Mouse (Mus musculus): Measurements from ENCODE around the gene Cln6. TPM values are rescaled to one million over a fixed set of nuclear protein-coding genes. Genes with fewer than 3 reads are reported as not detected.
"Not testable (repeated sequence)": the region's sequence is repeated elsewhere in the genome, so short reads cannot be mapped to it uniquely, and the experiment has no call there.

The Cln6 gene
- polyA plus RNA-seq, 1 experiment from 2014 or later, result 21.2 TPM

- Histone ChIP-seq H3K27me3 (no peaks in the 10 kb centered on the region), H3K4me2 (peak within 1 kb of the TSS; percentile 49), H3K9ac (peak within 1 kb of the TSS; percentile 32; the same call in 1 of the 2 replicates), H3K27ac (peak within 1 kb of the TSS; percentile 82), H3K9me3 (no peaks in the 10 kb centered on the region), H3K36me3 (no peaks in the 10 kb centered on the region), H3K4me1 (peaks cover 36% of the 10 kb centered on the region), H3K4me3 (peak within 1 kb of the TSS; percentile 20)
- peak; percentile 60 for ATAC-seq (ENCODE audit: insufficient number of reproducible peaks, insufficient read depth, low FRiP score, low TSS enrichment, low read depth)
- 44% methylated on average over 20 of the region's 20 CpGs for WGBS
Observed at GRCm38 (mm10) chr9:62857719-62858261, 19.2 kb downstream of the Cln6 start, which contains the start of gene Calml4. Calml4 (plus strand) TSS chr9:62858080.

GRCm38 (mm10) chr9:62858266-62859019, 19.9 kb downstream of the Cln6 start:
- H3K4me1 ChIP-seq, result peaks cover 36% of the 10 kb centered on the region
- peak overlapping the region; percentile 32; the same call in 1 of the 2 replicates for H3K9ac ChIP-seq
- WGBS, result 35% methylated on average over 8 of the region's 8 CpGs
- H3K9me3 ChIP-seq, result no peaks in the 10 kb centered on the region
- H3K4me2 ChIP-seq, result peak overlapping the region; percentile 49
- H3K36me3 ChIP-seq, result no peaks in the 10 kb centered on the region
- peak overlapping the region; percentile 82 for H3K27ac ChIP-seq
- H3K4me3 ChIP-seq, result peak overlapping the region; percentile 16; the same call in 1 of the 2 replicates
- no peaks in the 10 kb centered on the region for H3K27me3 ChIP-seq
- no peak for ATAC-seq (ENCODE audit: insufficient number of reproducible peaks, insufficient read depth, low FRiP score, low TSS enrichment, low read depth)

GRCm38 (mm10) chr9:62860102-62860501, 21.5 kb downstream of the Cln6 start:
- H3K4me3 ChIP-seq; H3K27me3 ChIP-seq; H3K36me3 ChIP-seq; H3K9me3 ChIP-seq; H3K27ac ChIP-seq; H3K4me2 ChIP-seq; H3K9ac ChIP-seq; ATAC-seq (ENCODE audit: insufficient number of reproducible peaks, insufficient read depth, low FRiP score, low TSS enrichment, low read depth): not testable (repeated sequence)
- peaks cover 30% of the 10 kb centered on the region for H3K4me1 ChIP-seq
- WGBS, result 54% methylated on average over 7 of the region's 7 CpGs

GRCm38 (mm10) chr9:62860866-62861265, 22.3 kb downstream of the Cln6 start:
- H3K4me2 ChIP-seq, result no peak overlapping the region
- H3K27ac ChIP-seq, result no peak overlapping the region; the same call in 1 of the 2 replicates
- no peak overlapping the region for H3K4me3 ChIP-seq
- peaks cover 30% of the 10 kb centered on the region for H3K4me1 ChIP-seq
- no peak for ATAC-seq (ENCODE audit: insufficient number of reproducible peaks, insufficient read depth, low FRiP score, low TSS enrichment, low read depth)
- no peaks in the 10 kb centered on the region for H3K36me3 ChIP-seq
- no peak overlapping the region for H3K9ac ChIP-seq
- 51% methylated on average over 4 of the region's 4 CpGs for WGBS
- no peaks in the 10 kb centered on the region for H3K27me3 ChIP-seq
- H3K9me3 ChIP-seq, result no peaks in the 10 kb centered on the region

- not testable (repeated sequence) for H3K4me2 ChIP-seq; H3K36me3 ChIP-seq; H3K4me1 ChIP-seq; H3K9ac ChIP-seq; H3K9me3 ChIP-seq; H3K27me3 ChIP-seq; ATAC-seq (ENCODE audit: insufficient number of reproducible peaks, insufficient read depth, low FRiP score, low TSS enrichment, low read depth); H3K27ac ChIP-seq; H3K4me3 ChIP-seq
- 92% methylated on average over 4 of the region's 4 CpGs for WGBS
Observed at GRCm38 (mm10) chr9:62869236-62869635, 30.7 kb downstream of the Cln6 start.

- Histone ChIP-seq H3K27me3 (no peaks in the 10 kb centered on the region), H3K27ac (no peak overlapping the region), H3K4me3 (no peak overlapping the region), H3K9me3 (no peaks in the 10 kb centered on the region), H3K9ac (no peak overlapping the region), H3K36me3 (no peaks in the 10 kb centered on the region), H3K4me1 (no peaks in the 10 kb centered on the region), H3K4me2 (no peak overlapping the region)
- ATAC-seq (ENCODE audit: insufficient number of reproducible peaks, insufficient read depth, low FRiP score, low TSS enrichment, low read depth), result no peak
Observed at GRCm38 (mm10) chr9:62870728-62871127, 32.1 kb downstream of the Cln6 start.

- Histone ChIP-seq H3K4me2 (no peak overlapping the region), H3K9ac (no peak overlapping the region), H3K36me3 (peaks cover 17% of the 10 kb centered on the region), H3K9me3 (no peaks in the 10 kb centered on the region), H3K4me1 (no peaks in the 10 kb centered on the region), H3K4me3 (no peak overlapping the region), H3K27me3 (no peaks in the 10 kb centered on the region), H3K27ac (no peak overlapping the region)
- WGBS, result 80% methylated on average over 7 of the region's 7 CpGs
- ATAC-seq (ENCODE audit: insufficient number of reproducible peaks, insufficient read depth, low FRiP score, low TSS enrichment, low read depth), result no peak
Observed at GRCm38 (mm10) chr9:62876966-62877616, 38.5 kb downstream of the Cln6 start.

GRCm38 (mm10) chr9:62877825-62878224, 39.2 kb downstream of the Cln6 start:
- Histone ChIP-seq H3K36me3 (peaks cover 23% of the 10 kb centered on the region), H3K27me3 (no peaks in the 10 kb centered on the region), H3K27ac (no peak overlapping the region), H3K9ac (no peak overlapping the region), H3K4me3 (no peak overlapping the region), H3K4me1 (no peaks in the 10 kb centered on the region), H3K4me2 (no peak overlapping the region), H3K9me3 (no peaks in the 10 kb centered on the region)
- no peak for ATAC-seq (ENCODE audit: insufficient number of reproducible peaks, insufficient read depth, low FRiP score, low TSS enrichment, low read depth)
- 79% methylated on average over 2 of the region's 2 CpGs for WGBS

- H3K27me3 ChIP-seq, result no peaks in the 10 kb centered on the region
- no peaks in the 10 kb centered on the region for H3K4me1 ChIP-seq
- no peak overlapping the region for H3K9ac ChIP-seq
- peaks cover 54% of the 10 kb centered on the region for H3K36me3 ChIP-seq
- no peak overlapping the region for H3K4me3 ChIP-seq
- ATAC-seq (ENCODE audit: insufficient number of reproducible peaks, insufficient read depth, low FRiP score, low TSS enrichment, low read depth), result no peak
- no peak overlapping the region for H3K4me2 ChIP-seq
- H3K9me3 ChIP-seq, result no peaks in the 10 kb centered on the region
- H3K27ac ChIP-seq, result no peak overlapping the region
- 74% methylated on average over 12 of the region's 12 CpGs for WGBS
Observed at GRCm38 (mm10) chr9:62881871-62882270, 43.3 kb downstream of the Cln6 start.

- no peak overlapping the region for H3K9ac ChIP-seq
- 83% methylated on average over 1 of the region's 1 CpGs for WGBS
- no peaks in the 10 kb centered on the region for H3K9me3 ChIP-seq
- H3K27me3 ChIP-seq, result no peaks in the 10 kb centered on the region
- no peak overlapping the region for H3K27ac ChIP-seq
- no peak for ATAC-seq (ENCODE audit: insufficient number of reproducible peaks, insufficient read depth, low FRiP score, low TSS enrichment, low read depth)
- no peak overlapping the region for H3K4me2 ChIP-seq
- H3K36me3 ChIP-seq, result peaks cover 54% of the 10 kb centered on the region
- no peak overlapping the region for H3K4me3 ChIP-seq
- no peaks in the 10 kb centered on the region for H3K4me1 ChIP-seq
Observed at GRCm38 (mm10) chr9:62894486-62894885, 55.9 kb downstream of the Cln6 start.

All from embryonic facial prominence, embryonic 13.5 days (tissue).